Mouse (Mus musculus) bone marrow, adult 2 months (tissue): Measurements from ENCODE around the gene Mpl.

Experiments
- CTCF ChIP-seq: fragments of 200-500 bp; IDR thresholded peaks from 2 replicates; pipeline ENCODE4 v1.5.1; 2011; ENCODE audit warnings: low read length, control low read depth; ENCODE audit not compliant: control insufficient read depth, insufficient read depth
- POLR2A ChIP-seq: fragments of 200-500 bp; IDR thresholded peaks from 2 replicates; pipeline ENCODE4 v1.6.1; 2011; ENCODE audit warnings: low read depth, mild to moderate bottlenecking, control low read depth, low read length, borderline replicate concordance; ENCODE audit not compliant: control insufficient read depth

DNA sequence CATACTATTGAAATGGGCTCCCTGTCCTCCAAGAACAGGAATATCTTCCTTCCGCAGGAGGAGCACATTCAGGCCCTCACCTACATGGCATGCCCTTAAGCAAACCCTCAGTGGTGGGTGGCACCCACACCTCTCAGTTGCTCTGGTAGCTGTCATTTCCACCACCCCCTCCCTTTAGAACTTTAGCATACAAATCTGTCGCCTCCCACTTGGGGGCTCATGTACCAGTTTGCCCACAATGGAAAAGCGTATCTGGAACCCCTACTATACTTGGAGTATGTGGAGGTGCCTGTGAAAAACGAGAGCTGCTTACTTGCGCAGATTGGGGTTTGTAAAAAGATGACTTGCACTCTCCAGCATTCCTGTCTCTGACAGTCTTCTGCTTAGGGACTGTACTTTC lies 41.0 kb downstream of the Mpl start:
- TF ChIP-seq POLR2A, result no peak
- TF ChIP-seq CTCF, result no peak
